Mouse (Mus musculus): ENCODE results near the gene Kcp. TPM values are rescaled to one million over a fixed set of nuclear protein-coding genes. Genes with fewer than 3 reads are reported as not detected.

Gene Kcp
- polyA plus RNA-seq, 1 experiment from 2014 or later: 24.6 TPM

DNA sequence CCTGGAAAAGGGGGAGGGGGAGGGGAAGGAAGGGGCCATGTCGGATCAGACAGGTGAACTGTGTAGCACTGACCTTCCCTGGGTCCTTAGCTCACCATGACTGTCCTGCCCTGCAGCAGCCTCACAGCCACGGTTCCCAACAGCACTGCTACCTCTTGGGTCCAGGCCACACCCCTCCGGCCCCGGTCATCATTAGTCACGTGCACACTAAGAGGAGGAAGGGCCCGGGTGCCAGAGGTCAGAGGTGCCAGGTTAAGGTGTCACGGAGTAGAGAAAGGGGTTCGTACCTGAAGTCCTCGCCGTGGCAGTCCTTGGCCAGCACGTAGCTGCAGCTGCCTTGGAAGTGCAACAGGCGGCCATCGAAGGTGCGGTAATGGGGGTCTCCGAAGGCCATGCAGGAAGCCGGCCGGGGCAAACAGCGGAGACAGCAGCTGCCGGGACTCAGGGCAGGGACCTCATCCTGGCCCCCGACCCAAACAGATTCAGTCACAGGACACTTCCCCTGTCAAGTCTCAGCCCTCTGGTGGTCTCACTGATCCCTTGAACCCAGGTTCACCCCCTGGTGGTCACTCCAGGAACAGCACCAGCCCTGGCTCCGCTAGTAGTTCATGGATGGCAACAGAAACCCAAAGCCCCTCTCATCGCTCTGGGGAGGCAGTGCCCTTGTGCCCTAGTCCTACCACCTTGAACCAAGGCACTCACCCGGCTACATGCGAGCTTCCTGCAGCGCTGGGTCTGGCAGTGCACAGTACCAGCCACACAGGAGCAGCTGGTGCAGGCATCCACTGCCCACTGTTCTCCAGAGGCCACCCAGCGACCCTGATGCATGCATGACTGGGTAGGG, 22.8 kb downstream of the Kcp start:
- 0 out of 2 replicates have a peak overlapping the region, but pooled peaks have one; percentile 28 for H3K9ac ChIP-seq

DNA sequence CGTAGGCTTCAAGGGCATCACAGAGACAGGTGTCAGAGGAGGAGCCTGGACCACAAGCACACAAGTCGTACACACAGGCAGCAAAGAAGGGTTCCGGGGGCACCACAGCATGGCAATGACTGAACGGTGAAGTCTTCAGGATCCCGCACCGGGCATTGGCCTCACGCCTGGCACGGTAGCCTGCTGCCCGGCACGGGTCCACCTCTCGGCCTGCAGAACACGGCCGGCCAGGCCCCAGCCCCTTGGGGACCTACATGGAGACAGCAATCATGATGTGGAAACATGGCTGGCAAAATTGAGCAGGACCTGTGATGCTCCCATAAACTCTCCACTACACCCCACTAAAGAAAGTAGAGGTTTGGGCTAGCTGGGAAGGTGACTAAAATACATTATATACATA, 25.1 kb downstream of the Kcp start:
- Histone ChIP-seq H3K4me3 (no peak overlapping the region), H3K4me2 (no peak overlapping the region), H3K27ac (replicated peaks) (no peak overlapping the region), H3K9me3 (no peaks in the 10 kb centered on the region), H3K4me1 (replicated peaks) (peaks cover 9% of the 10 kb centered on the region; the same call in 1 of the 2 replicates), H3K27me3 (peaks cover 12% of the 10 kb centered on the region; the same call in 1 of the 2 replicates), H3K9ac (no peak overlapping the region), H3K36me3 (0 out of 2 replicates have a peak, but pooled peaks cover 3% of the 10 kb centered on the region)
- ATAC-seq (ENCODE audit: low read depth): no peak
- 90% methylated on average over 13 of the region's 13 CpGs for WGBS

More for the DNA sequence above, 22.8 kb downstream of the Kcp start:
- ATAC-seq (ENCODE audit: low read depth): peak; percentile 44
- Histone ChIP-seq H3K36me3 (0 out of 2 replicates have a peak, but pooled peaks cover 3% of the 10 kb centered on the region), H3K4me2 (peak overlapping the region; percentile 57), H3K4me3 (peak overlapping the region; percentile 24), H3K27me3 (peaks cover 12% of the 10 kb centered on the region; the same call in 1 of the 2 replicates), H3K9me3 (no peaks in the 10 kb centered on the region), H3K27ac (replicated peaks) (no peak overlapping the region), H3K4me1 (replicated peaks) (peaks cover 9% of the 10 kb centered on the region; the same call in 1 of the 2 replicates)
- WGBS: 7% methylated on average over 26 of the region's 26 CpGs

- no peak for ATAC-seq (ENCODE audit: low read depth)
- H3K27ac ChIP-seq (replicated peaks): no peak overlapping the region
- H3K9ac ChIP-seq: no peak overlapping the region
- 32% methylated on average over 2 of the region's 2 CpGs for WGBS
- peak overlapping the region; percentile 61 for H3K4me2 ChIP-seq
- H3K9me3 ChIP-seq: no peaks in the 10 kb centered on the region
- H3K4me1 ChIP-seq (replicated peaks): peaks cover 9% of the 10 kb centered on the region
- peaks cover 13% of the 10 kb centered on the region for H3K27me3 ChIP-seq
- H3K4me3 ChIP-seq: no peak overlapping the region
- H3K36me3 ChIP-seq: peaks cover 22% of the 10 kb centered on the region
Measured at GRCm38 (mm10) chr6:29474736-29475135, 33.0 kb downstream of the Kcp start.

DNA sequence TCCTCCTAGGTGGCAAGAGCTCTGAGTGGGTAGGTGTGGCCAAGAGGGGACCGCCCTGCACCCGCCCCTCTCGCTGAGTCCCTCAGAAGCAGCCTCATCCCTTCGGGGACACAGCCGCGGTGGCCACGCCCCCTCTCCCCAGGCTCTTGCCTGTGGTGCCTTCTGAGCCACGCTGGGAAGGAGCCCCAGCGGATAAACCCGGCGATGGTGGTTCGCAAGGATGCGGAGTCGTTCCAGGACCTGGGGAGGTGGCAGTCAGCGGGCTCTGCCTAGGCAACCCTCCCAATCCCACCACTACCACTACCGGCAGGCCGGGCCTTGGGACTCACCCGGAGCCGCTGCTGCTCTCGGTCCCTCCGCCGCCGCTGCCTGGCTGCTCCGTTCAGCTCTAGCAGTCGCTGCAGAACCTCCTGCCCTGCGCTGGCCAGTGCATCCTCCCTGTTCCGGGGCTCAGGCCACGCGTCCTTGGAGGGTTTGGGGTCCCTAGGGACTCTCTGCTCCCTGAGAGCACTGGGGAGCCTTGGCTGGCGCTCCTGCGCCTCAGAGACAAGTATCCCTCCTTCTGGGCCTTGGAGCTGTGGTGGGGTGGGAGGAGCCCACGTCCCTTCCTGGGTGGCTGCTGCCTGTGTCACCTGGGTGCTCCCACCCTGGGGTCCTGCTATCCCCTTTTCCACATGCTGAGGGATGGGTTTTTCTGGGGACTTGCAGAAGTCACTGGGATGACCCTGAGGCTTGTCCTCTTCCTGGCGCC, 33.6 kb downstream of the Kcp start:
- Histone ChIP-seq H3K9ac (peak overlapping the region; percentile 64), H3K4me2 (peak overlapping the region; percentile 61), H3K27ac (replicated peaks) (no peak overlapping the region), H3K9me3 (no peaks in the 10 kb centered on the region), H3K36me3 (peaks cover 24% of the 10 kb centered on the region), H3K4me3 (peak overlapping the region; percentile 41), H3K27me3 (peaks cover 13% of the 10 kb centered on the region), H3K4me1 (replicated peaks) (peaks cover 12% of the 10 kb centered on the region)
- peak; percentile 84 for ATAC-seq (ENCODE audit: low read depth)
- 3% methylated on average over 33 of the region's 33 CpGs for WGBS

DNA sequence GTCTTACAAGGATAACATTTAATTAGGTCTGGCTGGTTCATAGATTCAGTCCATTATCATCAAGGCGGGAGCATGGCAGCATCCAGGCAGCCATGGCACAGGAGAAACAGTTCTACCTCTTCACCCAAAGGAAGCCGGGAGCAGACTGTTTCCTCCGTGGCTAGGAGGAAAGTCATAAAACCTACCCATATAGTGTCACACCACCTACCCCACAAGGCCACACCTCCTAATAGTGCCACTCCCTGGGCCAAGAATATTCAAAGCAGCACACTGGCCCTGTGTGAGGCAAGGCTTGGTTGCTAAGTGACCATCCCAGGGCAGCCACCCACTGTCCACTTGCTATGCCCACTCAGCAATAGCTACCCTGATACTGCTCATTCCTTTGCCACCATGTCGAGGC, 36.6 kb downstream of the Kcp start, which contains the start of gene Atp6v1fnb:
Gene Atp6v1fnb, plus strand, starts transcription at position 301 of the 400 bp plus-strand sequence.
- Histone ChIP-seq H3K27ac (replicated peaks) (no peak within 1 kb of the TSS), H3K4me1 (replicated peaks) (peaks cover 22% of the 10 kb centered on the region), H3K4me2 (no peak within 1 kb of the TSS), H3K36me3 (peaks cover 24% of the 10 kb centered on the region), H3K9me3 (no peaks in the 10 kb centered on the region), H3K4me3 (no peak within 1 kb of the TSS), H3K27me3 (peaks cover 13% of the 10 kb centered on the region), H3K9ac (no peak within 1 kb of the TSS)
- no peak for ATAC-seq (ENCODE audit: low read depth)
- WGBS: 89% methylated on average over 4 of the region's 4 CpGs

DNA sequence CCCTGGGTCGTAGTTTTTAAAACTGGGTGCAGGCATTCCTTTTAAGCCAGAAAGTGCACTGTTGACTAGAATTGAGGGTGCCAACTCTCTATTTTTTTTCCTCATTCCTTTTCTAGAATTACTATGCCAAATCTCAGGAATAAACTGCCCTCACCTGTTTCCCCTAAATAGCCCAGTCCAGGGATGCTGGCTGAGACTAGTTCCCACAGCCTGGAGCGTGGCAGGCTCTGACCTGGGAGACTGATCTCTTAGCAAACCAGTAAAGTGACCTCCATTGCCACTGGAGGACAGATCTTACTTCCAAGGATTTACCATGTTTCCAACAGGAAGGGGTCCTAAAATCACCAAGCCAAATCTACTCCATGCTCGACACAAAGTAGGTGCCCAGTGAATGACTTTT, 38.9 kb downstream of the Kcp start:
- H3K9ac ChIP-seq: peak overlapping the region; percentile 79; the same call in 1 of the 2 replicates
- no peaks in the 10 kb centered on the region for H3K9me3 ChIP-seq
- peak overlapping the region; percentile 69 for H3K4me3 ChIP-seq
- peaks cover 24% of the 10 kb centered on the region for H3K36me3 ChIP-seq
- ATAC-seq (ENCODE audit: low read depth): no peak
- peaks cover 17% of the 10 kb centered on the region for H3K4me1 ChIP-seq (replicated peaks)
- no peaks in the 10 kb centered on the region for H3K27me3 ChIP-seq
- WGBS: 93% methylated on average over 3 of the region's 3 CpGs
- H3K4me2 ChIP-seq: peak overlapping the region; percentile 78
- no peak overlapping the region for H3K27ac ChIP-seq (replicated peaks)

- Histone ChIP-seq H3K27ac (replicated peaks) (peak within 1 kb of the TSS; percentile 74), H3K4me3 (peak within 1 kb of the TSS; percentile 69), H3K27me3 (no peaks in the 10 kb centered on the region), H3K4me1 (replicated peaks) (peaks cover 13% of the 10 kb centered on the region), H3K4me2 (peak within 1 kb of the TSS; percentile 78), H3K36me3 (peaks cover 24% of the 10 kb centered on the region), H3K9me3 (no peaks in the 10 kb centered on the region), H3K9ac (peak within 1 kb of the TSS; percentile 79)
- WGBS: under 1% methylated on average over 39 of the region's 39 CpGs
- ATAC-seq (ENCODE audit: low read depth): peak; percentile 96
Measured at GRCm38 (mm10) chr6:29467583-29468354, 40.0 kb downstream of the Kcp start, which contains the start of gene Atp6v1f. Gene Atp6v1f, plus strand, starts transcription at chr6:29467718.

GRCm38 (mm10) chr6:29463388-29463787, 44.4 kb downstream of the Kcp start:
- WGBS: 81% methylated on average over 3 of the region's 3 CpGs
- Histone ChIP-seq H3K4me3 (no peak overlapping the region), H3K4me2 (no peak overlapping the region), H3K9me3 (no peaks in the 10 kb centered on the region), H3K9ac (no peak overlapping the region), H3K4me1 (replicated peaks) (peaks cover 3% of the 10 kb centered on the region), H3K36me3 (peaks cover 8% of the 10 kb centered on the region; the same call in 1 of the 2 replicates), H3K27ac (replicated peaks) (no peak overlapping the region), H3K27me3 (no peaks in the 10 kb centered on the region)
- no peak for ATAC-seq (ENCODE audit: low read depth)

- Histone ChIP-seq H3K9me3 (no peaks in the 10 kb centered on the region), H3K4me2 (no peak overlapping the region), H3K27ac (replicated peaks) (no peak overlapping the region), H3K27me3 (no peaks in the 10 kb centered on the region), H3K36me3 (peaks cover 14% of the 10 kb centered on the region; the same call in 1 of the 2 replicates), H3K4me1 (replicated peaks) (no peaks in the 10 kb centered on the region), H3K9ac (no peak overlapping the region), H3K4me3 (no peak overlapping the region)
- WGBS: 59% methylated on average over 7 of the region's 7 CpGs
- no peak for ATAC-seq (ENCODE audit: low read depth)
Measured at GRCm38 (mm10) chr6:29461502-29461901, 46.2 kb downstream of the Kcp start.

DNA sequence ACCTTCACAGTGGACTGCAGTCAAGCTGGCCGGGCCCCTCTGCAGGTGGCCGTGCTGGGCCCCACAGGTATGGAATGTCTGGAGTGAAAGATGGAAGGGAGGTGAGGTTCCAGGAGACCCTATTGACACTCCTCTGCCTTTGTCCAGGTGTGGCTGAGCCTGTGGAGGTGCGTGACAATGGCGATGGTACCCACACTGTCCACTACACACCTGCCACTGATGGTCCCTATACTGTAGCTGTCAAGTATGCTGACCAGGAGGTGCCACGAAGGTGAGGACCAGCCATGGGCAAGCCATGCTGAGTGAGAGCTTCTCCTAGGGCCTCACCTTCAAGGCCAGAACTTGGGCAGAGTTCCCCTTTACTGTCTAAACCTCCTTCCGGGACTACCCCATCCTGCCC, 57.1 kb downstream of the Kcp start:
- peaks cover 52% of the 10 kb centered on the region for H3K36me3 ChIP-seq
- no peak overlapping the region for H3K4me3 ChIP-seq
- H3K27me3 ChIP-seq: no peaks in the 10 kb centered on the region
- no peak overlapping the region for H3K9ac ChIP-seq
- WGBS: 95% methylated on average over 6 of the region's 6 CpGs
- no peak for ATAC-seq (ENCODE audit: low read depth)
- H3K4me2 ChIP-seq: no peak overlapping the region
- H3K9me3 ChIP-seq: no peaks in the 10 kb centered on the region
- no peak overlapping the region for H3K27ac ChIP-seq (replicated peaks)
- H3K4me1 ChIP-seq (replicated peaks): no peaks in the 10 kb centered on the region

DNA sequence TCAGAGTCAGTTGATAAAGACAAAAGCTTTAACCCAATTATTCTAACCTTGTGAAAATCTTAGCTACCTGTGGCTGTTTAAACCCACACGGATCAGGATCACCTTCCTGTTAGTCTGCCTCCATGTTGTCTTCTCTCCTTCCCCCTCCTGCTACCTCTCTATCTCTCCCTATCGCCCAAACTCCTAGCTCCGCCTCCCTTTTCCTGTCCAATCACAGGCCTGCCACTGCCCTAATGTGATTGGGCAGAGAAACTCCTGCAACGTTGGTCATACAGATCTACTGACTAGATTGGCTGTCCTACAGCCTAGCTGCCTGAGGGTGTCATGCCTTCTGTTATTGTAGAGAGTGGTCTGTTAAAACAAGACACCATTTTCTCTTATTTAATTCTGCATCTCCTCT, 57.9 kb downstream of the Kcp start:
- no peak overlapping the region for H3K4me3 ChIP-seq

More for the DNA sequence above, 57.9 kb downstream of the Kcp start:
- Histone ChIP-seq H3K9ac (no peak overlapping the region), H3K4me2 (no peak overlapping the region), H3K4me1 (replicated peaks) (no peaks in the 10 kb centered on the region), H3K27ac (replicated peaks) (no peak overlapping the region), H3K36me3 (peaks cover 47% of the 10 kb centered on the region), H3K27me3 (no peaks in the 10 kb centered on the region), H3K9me3 (no peaks in the 10 kb centered on the region)
- no peak for ATAC-seq (ENCODE audit: low read depth)
- 34% methylated on average over 4 of the region's 4 CpGs for whole genome bisulfite sequencing
